Mouse (Mus musculus): ENCODE measurements around the gene Bcl2l13. TPM values are rescaled to one million over a fixed set of nuclear protein-coding genes. Genes with fewer than 3 reads are reported as not detected.

Gene Bcl2l13
- 45.5 and 49.9 TPM in 2 replicates for polyA plus RNA-seq (2016; fragmentation: Nextera tagmentation; extraction: Ambion mirVana)

DNA sequence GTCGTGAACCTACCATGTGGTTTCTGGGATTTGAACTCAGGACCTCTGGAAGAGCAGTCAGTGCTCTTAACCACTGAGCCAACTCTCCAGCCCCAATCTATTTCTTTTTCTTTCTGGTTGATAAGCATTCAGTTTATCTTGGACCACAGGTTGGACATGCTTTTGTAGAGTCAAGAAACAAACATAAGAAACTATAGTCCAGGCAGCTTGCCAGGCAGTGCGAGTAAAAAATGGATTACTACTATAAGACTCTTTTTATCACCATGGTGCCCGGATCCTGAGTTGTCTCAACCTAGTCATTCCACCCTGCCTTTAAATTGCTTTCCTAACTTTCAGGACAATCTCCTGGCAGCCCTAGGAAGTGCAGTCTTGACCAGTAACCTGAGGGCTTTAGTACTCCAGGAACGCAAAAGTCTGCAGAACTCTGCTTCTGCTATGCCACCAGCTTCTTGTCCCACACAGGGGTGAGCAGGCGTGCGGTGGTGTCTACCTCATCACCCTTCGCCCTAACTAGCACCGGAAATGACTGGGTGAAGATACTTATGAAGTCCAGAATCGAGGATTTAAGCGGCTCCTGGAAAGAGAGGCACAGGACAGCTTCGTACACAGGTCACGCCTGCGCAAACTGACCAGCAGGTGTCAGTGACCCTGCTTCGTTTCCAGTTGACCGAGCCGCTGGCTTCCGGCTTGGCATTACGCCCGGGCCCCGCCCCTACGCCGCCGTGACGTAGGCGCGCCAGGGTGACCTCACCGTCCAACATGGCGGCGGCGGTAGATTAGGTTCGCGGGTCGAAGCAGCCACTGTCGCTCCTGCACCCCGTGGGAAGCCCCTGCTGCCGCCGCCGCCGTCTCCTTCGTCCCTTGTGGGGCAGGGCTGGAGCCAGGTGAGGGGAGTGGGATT, at the start of gene Bcl2l13:
Bcl2l13 (plus strand) TSS at position 739 of the 901 bp plus-strand sequence.
- 6% methylated on average over 40 of the region's 40 CpGs for WGBS
- Histone ChIP-seq H3K4me1 (peaks cover 10% of the 10 kb centered on the region), H3K27me3 (ENCODE audit: low read depth, poor library complexity, severe bottlenecking) (no peaks in the 10 kb centered on the region), H3K27ac (peak within 1 kb of the TSS; percentile 98), H3K4me3 (peak within 1 kb of the TSS; percentile 96), H3K9me3 (replicated peaks) (no peaks in the 10 kb centered on the region), H3K36me3 (peaks cover 20% of the 10 kb centered on the region)
- DNase-seq (ENCODE audit: low spot score), result peak; percentile 99

DNA sequence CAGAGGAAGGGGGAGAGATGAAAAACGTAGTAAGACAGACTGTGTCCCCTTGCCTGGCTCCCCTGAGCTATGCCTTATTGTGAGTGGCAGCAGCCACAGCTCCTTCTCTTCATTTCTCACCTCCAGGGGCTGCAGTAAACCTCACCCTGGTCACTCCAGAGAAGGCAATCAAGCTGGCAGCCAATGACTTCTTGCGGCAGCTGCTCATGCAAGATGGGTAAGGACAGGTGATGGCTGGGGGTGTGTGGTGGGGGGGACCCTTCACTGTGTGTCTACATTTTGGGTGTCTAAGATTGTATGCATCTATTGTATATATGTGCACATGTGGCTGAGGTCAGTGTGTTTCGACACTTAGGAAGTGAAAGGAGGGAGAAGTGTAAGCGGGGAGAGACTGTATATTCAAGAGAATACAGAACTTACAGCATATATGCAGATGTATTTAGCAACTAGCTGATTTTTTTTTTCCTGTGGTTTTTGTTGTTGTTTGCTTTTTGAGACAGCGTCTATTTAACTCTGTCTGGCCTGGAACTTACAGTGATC, 47.9 kb upstream of the Bcl2l13 start:
- H3K36me3 ChIP-seq, result peaks cover 22% of the 10 kb centered on the region
- H3K27ac ChIP-seq, result no peak overlapping the region
- H3K4me3 ChIP-seq, result no peak overlapping the region
- DNase-seq (ENCODE audit: low spot score), result no peak
- no peaks in the 10 kb centered on the region for H3K9me3 ChIP-seq (replicated peaks)
- peaks cover 15% of the 10 kb centered on the region for H3K4me1 ChIP-seq
- H3K27me3 ChIP-seq (ENCODE audit: low read depth, poor library complexity, severe bottlenecking), result no peaks in the 10 kb centered on the region
- 79% methylated on average over 5 of the region's 5 CpGs for WGBS

DNA sequence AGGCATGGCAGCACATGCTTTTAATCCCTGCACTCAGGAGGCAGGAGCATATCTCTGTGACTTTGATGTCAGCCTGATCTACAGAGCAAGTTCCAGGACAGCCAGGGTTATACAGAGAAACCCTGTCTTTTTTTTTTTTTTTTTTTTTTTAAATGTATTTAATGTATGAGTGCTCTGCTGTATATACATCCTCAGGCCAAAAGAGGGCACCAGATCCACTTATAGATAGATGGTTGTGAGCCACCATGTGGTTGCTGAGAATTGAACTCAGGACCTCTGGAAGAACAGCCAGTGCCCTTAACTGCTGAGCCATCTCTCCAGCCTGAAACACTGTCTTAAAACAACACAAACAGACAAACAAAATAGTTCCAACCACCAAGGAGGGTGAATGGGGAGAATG, 47.1 kb upstream of the Bcl2l13 start:
- Histone ChIP-seq H3K36me3 (peaks cover 30% of the 10 kb centered on the region), H3K4me1 (peaks cover 15% of the 10 kb centered on the region)
- DNase-seq (ENCODE audit: low spot score), result no peak

DNA sequence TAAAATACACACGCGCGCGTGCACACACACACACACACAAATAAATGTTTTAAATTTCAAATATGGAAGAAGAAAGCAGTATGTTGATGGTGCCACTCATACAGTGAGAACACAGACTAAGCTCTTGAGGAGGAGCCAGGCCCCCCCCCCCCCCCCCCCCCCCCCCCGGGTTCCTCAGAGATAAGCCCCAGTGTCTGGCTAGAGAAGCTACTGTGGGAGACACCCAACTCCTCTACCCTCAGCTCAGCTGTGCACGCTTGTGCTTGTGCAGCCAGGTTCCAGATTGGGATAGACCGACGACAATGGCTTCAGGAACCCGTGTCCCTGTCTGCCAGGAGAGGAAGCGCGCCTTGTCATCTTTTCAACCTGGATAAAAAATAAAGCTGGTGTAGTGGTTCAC, 45.9 kb upstream of the Bcl2l13 start:
- DNase-seq (ENCODE audit: low spot score), result no peak
- no peak overlapping the region for H3K27ac ChIP-seq
- peaks cover 42% of the 10 kb centered on the region for H3K36me3 ChIP-seq
- H3K27me3 ChIP-seq (ENCODE audit: low read depth, poor library complexity, severe bottlenecking), result no peaks in the 10 kb centered on the region
- WGBS, result 89% methylated on average over 10 of the region's 11 CpGs
- peaks cover 9% of the 10 kb centered on the region for H3K4me1 ChIP-seq
- no peaks in the 10 kb centered on the region for H3K9me3 ChIP-seq (replicated peaks)
- no peak overlapping the region for H3K4me3 ChIP-seq

More for the DNA sequence above, 47.1 kb upstream of the Bcl2l13 start:
- Histone ChIP-seq H3K27ac (no peak overlapping the region), H3K4me3 (no peak overlapping the region), H3K9me3 (replicated peaks) (no peaks in the 10 kb centered on the region), H3K27me3 (ENCODE audit: low read depth, poor library complexity, severe bottlenecking) (no peaks in the 10 kb centered on the region)

DNA sequence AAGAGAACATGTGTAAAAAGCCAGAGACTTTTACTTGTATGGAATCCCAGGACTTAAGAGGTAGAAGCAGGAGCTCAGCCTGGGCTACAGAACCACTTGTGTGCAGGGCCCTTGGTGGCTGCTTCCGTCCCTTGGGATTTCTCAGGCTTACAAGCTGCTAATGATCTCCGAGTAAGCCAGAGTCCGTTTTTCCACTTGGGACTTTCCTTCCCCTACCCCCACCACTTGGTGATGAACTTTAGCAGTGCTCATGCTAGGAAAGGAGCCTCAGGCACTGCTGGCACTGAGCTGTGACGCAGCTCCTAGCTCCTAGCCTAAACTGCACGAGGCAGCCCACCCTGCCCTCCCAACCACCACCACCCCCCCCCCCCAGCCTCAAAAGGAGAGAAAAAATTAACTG, 45.3 kb upstream of the Bcl2l13 start:
- no peak for DNase-seq (ENCODE audit: low spot score)
- Histone ChIP-seq H3K4me1 (peaks cover 9% of the 10 kb centered on the region), H3K4me3 (no peak overlapping the region), H3K9me3 (replicated peaks) (no peaks in the 10 kb centered on the region), H3K27ac (0 out of 2 replicates have a peak overlapping the region, but pooled peaks have one; percentile 36), H3K36me3 (peaks cover 48% of the 10 kb centered on the region), H3K27me3 (ENCODE audit: low read depth, poor library complexity, severe bottlenecking) (no peaks in the 10 kb centered on the region)
- 54% methylated on average over 5 of the region's 5 CpGs for WGBS

DNA sequence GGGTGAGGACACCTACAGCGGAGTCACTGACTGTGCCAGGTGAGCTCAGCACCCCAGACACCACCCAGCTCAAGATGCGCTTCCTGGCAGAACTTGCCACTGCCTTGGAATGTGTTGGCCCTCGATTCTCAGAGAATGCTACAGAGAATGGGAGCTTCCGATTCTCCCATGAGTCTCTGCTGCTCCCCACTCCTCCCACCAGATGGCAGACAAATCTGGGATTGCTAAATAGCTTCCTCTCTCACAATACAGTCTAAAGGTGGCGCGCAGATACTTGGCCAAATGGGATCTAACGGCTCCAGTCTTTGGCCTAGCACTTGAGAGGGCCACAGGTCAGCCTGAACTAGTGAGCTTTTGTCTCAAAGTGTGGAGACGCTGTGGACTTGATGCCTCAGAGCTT, 43.1 kb upstream of the Bcl2l13 start:
- H3K4me3 ChIP-seq, result no peak overlapping the region
- H3K36me3 ChIP-seq, result peaks cover 70% of the 10 kb centered on the region
- DNase-seq (ENCODE audit: low spot score), result no peak
- H3K27ac ChIP-seq, result no peak overlapping the region
- no peaks in the 10 kb centered on the region for H3K9me3 ChIP-seq (replicated peaks)
- no peaks in the 10 kb centered on the region for H3K27me3 ChIP-seq (ENCODE audit: low read depth, poor library complexity, severe bottlenecking)
- peaks cover 9% of the 10 kb centered on the region for H3K4me1 ChIP-seq
- 85% methylated on average over 8 of the region's 8 CpGs for WGBS

DNA sequence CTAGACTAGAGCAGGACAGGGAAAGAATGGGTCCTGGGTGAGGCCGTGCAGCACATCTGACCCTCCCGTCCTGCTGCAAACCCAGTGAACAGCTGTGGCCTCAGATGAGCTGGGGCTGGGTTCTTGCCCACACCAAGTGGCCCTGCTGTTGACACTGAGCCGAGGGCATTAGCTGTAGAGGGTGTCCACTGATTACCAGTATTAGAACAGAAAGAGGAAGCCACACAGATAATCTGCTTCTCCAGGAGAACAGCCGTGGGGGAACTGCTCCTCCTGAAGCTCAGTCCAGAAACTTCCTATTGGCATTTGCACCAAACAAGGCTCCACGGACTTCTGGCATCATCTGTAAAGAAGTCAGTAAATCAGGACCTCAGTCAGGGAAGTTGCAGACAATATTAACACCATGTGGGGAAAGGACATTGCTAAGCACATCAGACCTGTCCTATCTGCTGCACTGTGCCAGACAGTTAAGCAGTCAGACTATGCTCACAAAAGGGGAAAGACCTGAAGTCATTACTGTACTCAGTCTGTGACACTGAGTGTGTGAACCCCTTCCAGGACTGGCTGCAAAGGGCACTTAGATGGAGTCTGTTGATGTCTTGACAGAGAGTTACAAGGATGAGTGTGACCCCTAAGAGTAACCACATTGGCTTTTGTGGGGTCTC, 40.5 kb upstream of the Bcl2l13 start:
- DNase-seq (ENCODE audit: low spot score), result no peak
- Histone ChIP-seq H3K4me1 (peaks cover 9% of the 10 kb centered on the region), H3K27ac (no peak overlapping the region), H3K4me3 (no peak overlapping the region), H3K27me3 (ENCODE audit: low read depth, poor library complexity, severe bottlenecking) (no peaks in the 10 kb centered on the region), H3K9me3 (replicated peaks) (no peaks in the 10 kb centered on the region), H3K36me3 (peaks cover 91% of the 10 kb centered on the region)
- WGBS, result 90% methylated on average over 5 of the region's 5 CpGs

DNA sequence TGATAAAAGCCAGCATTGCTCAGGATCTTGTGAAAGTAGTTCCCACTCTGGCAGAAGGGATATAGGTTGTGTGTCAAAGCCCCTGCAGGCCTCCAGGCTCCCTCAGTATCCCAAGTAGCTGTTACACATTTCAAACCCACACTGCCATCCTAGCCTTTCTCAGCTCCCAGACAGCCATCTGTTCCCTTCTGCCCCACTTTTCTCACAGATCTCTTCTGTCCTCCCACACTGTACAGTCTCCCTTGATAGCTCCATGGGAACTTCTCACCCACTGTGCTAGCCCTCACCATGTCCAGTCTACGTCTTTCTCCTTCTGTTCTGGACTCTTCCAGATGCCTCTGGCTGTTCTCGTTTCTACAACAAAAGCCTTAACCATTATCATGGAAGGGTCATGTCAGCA, 39.9 kb upstream of the Bcl2l13 start:
- peaks cover 4% of the 10 kb centered on the region for H3K4me1 ChIP-seq
- H3K27ac ChIP-seq, result no peak overlapping the region
- no peak overlapping the region for H3K4me3 ChIP-seq
- DNase-seq (ENCODE audit: low spot score), result no peak
- peaks cover 96% of the 10 kb centered on the region for H3K36me3 ChIP-seq
- no peaks in the 10 kb centered on the region for H3K9me3 ChIP-seq (replicated peaks)
- no peaks in the 10 kb centered on the region for H3K27me3 ChIP-seq (ENCODE audit: low read depth, poor library complexity, severe bottlenecking)
- WGBS, result 89% methylated on average over 2 of the region's 2 CpGs

DNA sequence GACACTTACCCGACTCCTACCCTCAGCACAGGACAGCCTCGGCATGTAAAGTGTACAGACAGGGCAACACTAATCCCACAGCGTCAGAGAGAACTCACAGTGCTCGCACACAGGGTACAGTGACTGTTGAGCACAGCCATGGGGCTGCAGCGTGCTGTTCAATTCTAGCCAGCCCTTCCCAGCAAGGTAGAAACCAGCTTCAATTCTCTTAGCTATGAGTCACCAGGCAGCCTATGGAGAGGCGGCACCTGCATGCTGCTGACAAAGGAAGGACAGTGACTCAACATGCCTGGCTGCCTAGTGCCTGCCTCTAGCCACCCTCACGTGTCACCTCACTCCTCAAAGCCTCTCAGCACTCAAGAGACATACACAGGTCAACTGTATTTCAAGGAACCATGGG, 38.0 kb upstream of the Bcl2l13 start:
- Histone ChIP-seq H3K27me3 (ENCODE audit: low read depth, poor library complexity, severe bottlenecking) (no peaks in the 10 kb centered on the region), H3K36me3 (peaks cover 99% of the 10 kb centered on the region), H3K4me3 (no peak overlapping the region), H3K4me1 (no peaks in the 10 kb centered on the region), H3K9me3 (replicated peaks) (no peaks in the 10 kb centered on the region), H3K27ac (no peak overlapping the region)
- WGBS, result 92% methylated on average over 7 of the region's 7 CpGs
- DNase-seq (ENCODE audit: low spot score), result no peak

DNA sequence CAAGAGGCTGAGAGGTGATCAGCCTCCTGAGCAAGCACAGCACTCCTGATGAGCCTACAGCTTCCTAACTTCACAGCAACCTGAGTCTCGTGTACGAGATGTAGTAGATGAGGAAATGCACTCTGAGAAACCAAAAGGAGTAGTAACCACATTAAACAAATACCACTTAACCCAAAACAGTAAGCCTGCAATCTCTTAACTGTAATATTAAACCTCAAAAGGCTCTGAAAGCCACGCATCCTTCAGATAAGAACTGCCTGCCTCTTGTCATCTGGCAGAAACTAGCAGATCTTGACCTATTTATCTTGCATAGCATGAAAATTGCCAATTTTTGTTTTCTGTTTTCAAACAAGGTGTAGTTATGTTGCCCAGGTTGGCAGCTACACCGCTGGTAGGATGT, 37.1 kb upstream of the Bcl2l13 start:
- no peak overlapping the region for H3K27ac ChIP-seq
- no peak overlapping the region for H3K4me3 ChIP-seq
- WGBS, result 94% methylated on average over 4 of the region's 4 CpGs
- H3K27me3 ChIP-seq (ENCODE audit: low read depth, poor library complexity, severe bottlenecking), result no peaks in the 10 kb centered on the region
- no peaks in the 10 kb centered on the region for H3K9me3 ChIP-seq (replicated peaks)
- DNase-seq (ENCODE audit: low spot score), result no peak
- H3K4me1 ChIP-seq, result no peaks in the 10 kb centered on the region
- peaks cover 99% of the 10 kb centered on the region for H3K36me3 ChIP-seq

DNA sequence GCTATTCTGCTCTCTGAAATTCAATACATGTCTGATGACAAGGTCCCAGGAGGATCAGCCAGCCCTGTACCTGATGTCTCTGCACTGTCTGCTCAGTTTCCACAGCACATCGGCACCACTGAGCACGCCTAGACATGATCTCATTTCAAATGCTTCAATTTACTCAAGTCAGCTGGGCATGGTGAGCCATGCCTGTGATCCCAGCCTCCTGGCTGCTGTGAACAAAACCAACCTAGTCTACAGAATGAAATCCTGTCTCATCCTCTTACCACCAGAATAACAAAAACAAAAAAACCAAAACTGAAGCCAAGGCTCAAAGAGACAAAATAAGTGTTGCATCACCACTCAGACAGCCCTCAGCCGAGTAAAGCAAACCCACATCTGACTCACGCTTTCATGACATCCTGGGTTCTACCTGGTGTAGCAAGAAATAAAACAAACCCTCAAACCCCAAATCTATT, 36.4 kb upstream of the Bcl2l13 start:
- no peak overlapping the region for H3K27ac ChIP-seq
- no peaks in the 10 kb centered on the region for H3K4me1 ChIP-seq
- DNase-seq (ENCODE audit: low spot score), result no peak
- no peaks in the 10 kb centered on the region for H3K27me3 ChIP-seq (ENCODE audit: low read depth, poor library complexity, severe bottlenecking)
- no peak overlapping the region for H3K4me3 ChIP-seq
- no peaks in the 10 kb centered on the region for H3K9me3 ChIP-seq (replicated peaks)
- peaks cover 99% of the 10 kb centered on the region for H3K36me3 ChIP-seq
- WGBS, result 95% methylated on average over 4 of the region's 4 CpGs

DNA sequence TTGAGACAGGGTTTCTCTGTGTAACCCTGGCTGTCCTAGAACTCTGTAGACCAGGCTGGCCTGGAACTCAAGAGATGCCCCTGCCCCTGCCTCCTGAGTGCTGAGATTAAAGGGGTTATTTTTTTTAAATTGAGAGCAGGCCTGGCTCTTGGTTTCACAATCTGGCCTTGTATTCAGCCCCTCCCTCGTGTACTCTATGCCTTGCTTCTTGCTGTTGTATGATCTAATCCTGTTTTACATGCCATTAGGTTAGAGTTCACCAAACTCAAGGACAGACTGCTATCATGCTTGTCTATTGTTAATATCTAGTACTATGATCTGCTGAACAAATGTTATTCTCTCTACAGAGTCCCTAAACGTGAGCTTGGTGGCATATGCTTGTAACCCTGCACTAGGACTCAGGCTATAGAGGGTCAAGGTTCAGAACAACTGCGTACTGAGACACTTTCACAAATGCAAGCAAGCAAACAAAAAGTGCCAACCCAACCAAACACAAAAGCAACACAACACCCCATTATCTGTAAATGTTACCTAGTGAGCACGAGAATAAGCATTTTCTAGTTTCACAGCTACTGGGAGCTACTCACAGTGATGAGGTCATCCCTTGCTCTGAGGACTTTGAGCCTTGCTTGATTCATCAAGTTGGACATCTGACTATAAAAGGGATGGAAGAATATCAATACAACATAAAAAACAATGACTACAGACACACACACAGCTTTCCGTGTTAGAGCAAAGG, 28.8 kb upstream of the Bcl2l13 start:
- Histone ChIP-seq H3K27me3 (ENCODE audit: low read depth, poor library complexity, severe bottlenecking) (no peaks in the 10 kb centered on the region), H3K9me3 (replicated peaks) (no peaks in the 10 kb centered on the region), H3K36me3 (peaks cover 99% of the 10 kb centered on the region), H3K4me3 (no peak overlapping the region), H3K27ac (no peak overlapping the region), H3K4me1 (no peaks in the 10 kb centered on the region)
- no peak for DNase-seq (ENCODE audit: low spot score)
- WGBS, result 95% methylated on average over 5 of the region's 5 CpGs

All from limb, embryonic 10.5 days (tissue).